Mouse (Mus musculus): ENCODE measurements around the gene Cntn5. TPM values are rescaled to one million over a fixed set of nuclear protein-coding genes. Genes with fewer than 3 reads are reported as not detected.

The Cntn5 gene
- polyA plus RNA-seq (2015; fragmentation: Illumina TruSeq; extraction: RNeasy Lipid Tissue Mini Kit (QIAGEN cat#74804); ENCODE audit: insufficient read depth, low read depth, low replicate concordance): not detected

DNA sequence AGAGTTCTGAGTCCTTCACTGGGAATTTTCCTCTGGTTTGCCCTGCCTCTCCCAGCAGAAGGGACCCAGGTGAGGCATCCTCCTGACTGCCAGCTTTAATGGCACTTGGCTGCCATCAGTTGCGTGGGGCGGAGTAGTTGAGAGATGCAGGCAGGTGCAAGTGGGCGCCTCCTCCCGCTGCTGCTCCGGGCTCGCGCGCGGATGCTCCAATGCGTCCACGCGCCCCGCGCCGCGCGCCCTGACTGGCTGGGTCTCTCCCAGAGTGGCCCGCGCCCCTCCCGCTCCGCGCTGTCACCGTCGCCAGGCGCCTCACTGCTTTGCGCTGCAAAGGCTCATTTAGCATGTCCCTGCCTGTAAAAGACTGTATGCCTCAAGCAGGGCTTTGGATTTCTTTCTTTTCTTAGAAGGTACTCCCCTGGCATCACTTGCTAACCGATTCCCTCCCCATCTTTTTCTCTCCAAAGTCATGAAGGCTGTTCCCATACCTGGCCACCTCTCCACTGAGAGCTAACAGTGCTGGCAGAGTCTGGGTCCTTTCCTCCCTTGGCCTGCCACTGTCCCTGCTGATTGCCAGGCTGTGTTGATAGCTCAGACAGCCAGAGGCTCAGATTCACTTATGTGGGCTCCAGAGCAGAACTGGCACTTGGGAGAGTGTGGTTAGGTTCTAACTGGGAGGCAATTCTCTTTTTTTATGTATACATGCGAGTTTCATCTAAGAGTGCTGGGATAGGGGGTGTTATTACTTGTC is at the start of gene Cntn5:
Gene Cntn5 (minus strand): TSS at position 160 of the 748 bp plus-strand sequence.

Data from pancreas, adult 10 weeks (tissue).